Mouse (Mus musculus): ENCODE measurements around the gene Zfp947. TPM values are rescaled to one million over a fixed set of nuclear protein-coding genes. Genes with fewer than 3 reads are reported as not detected.
A peak's percentile ranks its signal among the peaks of the same experiment; 100 is the strongest.

Gene Zfp947
- total RNA-seq (2015) (3.7 and 5.2 TPM in 2 replicates), total RNA-seq (2017) (4.3 and 5.6 TPM in 2 replicates)

DNA sequence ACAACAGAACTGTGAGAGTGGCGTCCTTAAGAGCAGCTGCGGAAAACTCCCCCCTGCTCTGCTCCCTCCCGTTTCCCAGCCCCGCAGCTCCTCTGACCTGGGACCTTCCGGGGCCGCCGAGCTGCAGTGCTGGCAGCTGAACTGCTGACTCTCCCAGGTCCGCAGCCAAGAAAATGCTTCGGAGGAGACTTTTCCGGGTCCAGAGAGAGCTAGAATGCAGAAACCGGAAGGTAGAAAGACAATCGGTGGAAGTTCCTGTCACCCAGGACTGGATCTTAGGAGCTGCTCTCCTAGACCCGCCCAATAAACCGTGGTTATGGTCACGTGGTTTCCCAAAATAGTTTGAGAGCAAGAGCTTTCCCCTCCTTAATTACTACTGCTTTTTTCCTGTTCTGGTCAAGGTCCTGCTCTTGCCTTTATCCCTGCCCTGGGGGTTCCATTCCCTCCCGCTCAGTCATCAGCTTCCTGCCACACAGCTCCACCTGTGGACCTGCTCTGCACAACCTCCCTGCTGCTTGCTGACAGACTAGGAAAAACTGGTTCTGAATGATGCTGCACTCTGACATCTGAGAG lies at the start of gene Zfp947:
Gene Zfp947 (minus strand): TSS at position 469 of the 573 bp plus-strand sequence.
- peak; percentile 93 for ATAC-seq (replicated peaks; ENCODE audit: poor library complexity)

DNA sequence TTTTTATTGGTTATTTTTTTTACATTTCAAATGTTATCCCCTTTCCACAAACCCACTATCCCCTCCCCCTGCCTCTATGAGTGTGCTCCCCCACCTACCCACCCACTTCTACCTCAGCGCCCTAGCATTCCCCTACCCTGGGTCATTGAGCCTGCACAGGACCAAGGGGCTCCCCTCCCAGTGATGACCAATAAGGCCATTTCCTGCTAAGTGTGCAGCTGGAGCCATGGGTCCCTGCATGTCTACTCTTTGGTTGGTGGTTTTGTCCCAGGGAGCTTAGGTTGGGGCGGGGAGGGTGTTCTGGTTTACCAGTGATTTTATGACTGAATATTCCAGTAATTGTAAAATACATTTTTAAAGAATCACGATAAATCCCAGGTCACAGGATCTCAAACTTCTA lies 686 bp downstream of the Zfp947 start:
- ATAC-seq (replicated peaks; ENCODE audit: poor library complexity) = peak; percentile 27; the same call in 1 of the 2 replicates

DNA sequence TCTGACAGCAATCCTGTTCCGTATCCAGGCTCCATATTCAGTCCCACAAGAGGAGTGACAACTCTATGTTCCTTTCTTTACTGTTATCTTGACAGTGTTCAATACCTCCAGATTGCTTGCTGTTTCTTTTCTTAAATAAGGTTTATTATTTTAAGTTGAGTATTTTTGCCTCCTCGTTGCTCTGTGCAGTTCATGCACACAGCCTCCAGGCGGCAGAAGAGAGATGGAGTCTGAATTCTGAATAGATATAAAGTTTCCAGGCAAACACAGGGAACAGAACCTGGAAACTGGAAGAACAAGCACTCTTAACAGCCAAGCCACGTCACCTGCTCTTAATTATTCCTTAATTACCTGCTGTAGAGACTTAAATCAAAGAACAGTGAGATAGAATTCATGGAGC lies 12.0 kb downstream of the Zfp947 start:
- peak; percentile 65 for ATAC-seq (replicated peaks; ENCODE audit: poor library complexity)

DNA sequence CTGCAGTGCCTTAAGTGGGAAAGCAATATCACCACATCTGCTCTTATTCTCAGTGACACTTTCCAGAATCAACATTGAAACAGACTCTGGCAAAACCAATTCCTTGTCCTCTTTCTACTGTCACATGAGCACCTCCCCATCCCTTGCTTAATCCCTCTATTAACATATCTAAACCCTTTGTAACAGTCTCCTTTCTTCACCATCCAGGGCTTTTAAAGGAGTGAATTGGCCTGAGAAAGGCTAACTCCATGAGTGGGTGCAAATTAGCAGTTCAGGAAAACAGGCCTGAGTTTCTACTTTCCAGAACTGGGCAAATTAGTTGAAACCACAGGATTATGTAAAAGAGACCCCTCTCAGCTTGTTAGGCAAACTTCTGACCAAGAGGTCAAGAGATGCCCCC lies 47.2 kb downstream of the Zfp947 start:
- ATAC-seq (replicated peaks; ENCODE audit: poor library complexity) = no peak

Other genes starting within 250 kb of the Zfp947 start
- 28.6 and 28.9 TPM in 2 replicates for gene Zfp942, start 203.7 kb downstream of the Zfp947 start, total RNA-seq (2015)
- gene Zfp942, start 203.7 kb downstream of the Zfp947 start, total RNA-seq (2017) = 16.2 and 19.6 TPM in 2 replicates
- gene Zfp943, start 203.6 kb downstream of the Zfp947 start, total RNA-seq (2015) = 19.7 and 24.1 TPM in 2 replicates
- gene Zfp943, start 203.6 kb downstream of the Zfp947 start, total RNA-seq (2017) = 15.7 and 16.1 TPM in 2 replicates
- gene Zfp994, start 59.4 kb upstream of the Zfp947 start, total RNA-seq (2015) = 7.7 and 10.0 TPM in 2 replicates
- gene Zfp994, start 59.4 kb upstream of the Zfp947 start, total RNA-seq (2017) = 5.4 and 8.3 TPM in 2 replicates
- 29.8 and 35.3 TPM in 2 replicates for gene CT030661.1, start 148.6 kb upstream of the Zfp947 start, total RNA-seq (2015)
- gene CT030661.1, start 148.6 kb upstream of the Zfp947 start, total RNA-seq (2017) = 16.3 and 22.5 TPM in 2 replicates
- 19.3 and 22.5 TPM in 2 replicates for gene Zfp944, start 195.2 kb upstream of the Zfp947 start, total RNA-seq (2015)
- 6.3 and 8.8 TPM in 2 replicates for gene Zfp944, start 195.2 kb upstream of the Zfp947 start, total RNA-seq (2017)
- 13.4 and 14.5 TPM in 2 replicates for gene Zfp758, start 195.3 kb upstream of the Zfp947 start, total RNA-seq (2015)
- gene Zfp758, start 195.3 kb upstream of the Zfp947 start, total RNA-seq (2017) = 10.4 and 12.8 TPM in 2 replicates